Mouse (Mus musculus): Measurements from ENCODE around the gene Slc16a5. TPM values are rescaled to one million over a fixed set of nuclear protein-coding genes. Genes with fewer than 3 reads are reported as not detected.
"Not testable (repeated sequence)": the region's sequence is repeated elsewhere in the genome, so short reads cannot be mapped to it uniquely, and the experiment has no call there.

The Slc16a5 gene
- polyA plus RNA-seq, 1 experiment from 2014 or later = 0.34 TPM

GRCm38 (mm10) chr11:115473626-115474275, 11.5 kb downstream of the Slc16a5 start:
- Histone ChIP-seq H3K27ac (replicated peaks) (peak overlapping the region; percentile 91), H3K36me3 (replicated peaks) (no peaks in the 10 kb centered on the region), H3K4me3 (peak overlapping the region; percentile 37), H3K27me3 (replicated peaks; ENCODE audit: low read depth, poor library complexity, severe bottlenecking) (no peaks in the 10 kb centered on the region), H3K4me1 (peaks cover 55% of the 10 kb centered on the region), H3K9me3 (no peaks in the 10 kb centered on the region)
- WGBS = 13% methylated on average over 15 of the region's 15 CpGs
- DNase-seq (ENCODE audit: low spot score) = peak; percentile 93

GRCm38 (mm10) chr11:115475025-115475757, 12.9 kb downstream of the Slc16a5 start, which contains the start of gene Armc7:
Gene Armc7, plus strand, starts transcription at chr11:115475667.
- Histone ChIP-seq H3K36me3 (replicated peaks) (peaks cover 6% of the 10 kb centered on the region; the same call in 1 of the 2 replicates), H3K27ac (replicated peaks) (peak within 1 kb of the TSS; percentile 91), H3K4me3 (peak within 1 kb of the TSS; percentile 95), H3K9me3 (no peaks in the 10 kb centered on the region), H3K27me3 (replicated peaks; ENCODE audit: low read depth, poor library complexity, severe bottlenecking) (no peaks in the 10 kb centered on the region), H3K4me1 (peaks cover 55% of the 10 kb centered on the region)
- peak; percentile 96 for DNase-seq (ENCODE audit: low spot score)
- under 1% methylated on average over 26 of the region's 26 CpGs for WGBS

- Histone ChIP-seq H3K27ac (replicated peaks) (peak overlapping the region; percentile 91), H3K36me3 (replicated peaks) (peaks cover 9% of the 10 kb centered on the region; the same call in 1 of the 2 replicates), H3K4me1 (peaks cover 55% of the 10 kb centered on the region), H3K27me3 (replicated peaks; ENCODE audit: low read depth, poor library complexity, severe bottlenecking) (no peaks in the 10 kb centered on the region), H3K4me3 (peak overlapping the region; percentile 95), H3K9me3 (no peaks in the 10 kb centered on the region)
- 5% methylated on average over 28 of the region's 28 CpGs for WGBS
- DNase-seq (ENCODE audit: low spot score) = no peak
Observed at GRCm38 (mm10) chr11:115475758-115476237, 13.5 kb downstream of the Slc16a5 start.

GRCm38 (mm10) chr11:115476630-115477029, 14.4 kb downstream of the Slc16a5 start:
- not testable (repeated sequence) for H3K27me3 ChIP-seq (replicated peaks; ENCODE audit: low read depth, poor library complexity, severe bottlenecking); H3K36me3 ChIP-seq (replicated peaks); H3K9me3 ChIP-seq; DNase-seq (ENCODE audit: low spot score); H3K27ac ChIP-seq (replicated peaks)
- H3K4me1 ChIP-seq = peaks cover 55% of the 10 kb centered on the region
- H3K4me3 ChIP-seq = peak overlapping the region; percentile 95
- 85% methylated on average over 4 of the region's 4 CpGs for WGBS

GRCm38 (mm10) chr11:115477388-115477787, 15.1 kb downstream of the Slc16a5 start:
- not testable (repeated sequence) for H3K27ac ChIP-seq (replicated peaks); H3K9me3 ChIP-seq; DNase-seq (ENCODE audit: low spot score); H3K36me3 ChIP-seq (replicated peaks); H3K27me3 ChIP-seq (replicated peaks; ENCODE audit: low read depth, poor library complexity, severe bottlenecking)
- peaks cover 50% of the 10 kb centered on the region for H3K4me1 ChIP-seq
- WGBS = 87% methylated on average over 7 of the region's 7 CpGs
- H3K4me3 ChIP-seq = 0 out of 2 replicates have a peak overlapping the region, but pooled peaks have one; percentile 1

- 88% methylated on average over 9 of the region's 9 CpGs for WGBS
- H3K27ac ChIP-seq (replicated peaks) = no peak overlapping the region
- H3K9me3 ChIP-seq = no peaks in the 10 kb centered on the region
- peaks cover 9% of the 10 kb centered on the region; the same call in 1 of the 2 replicates for H3K36me3 ChIP-seq (replicated peaks)
- H3K27me3 ChIP-seq (replicated peaks; ENCODE audit: low read depth, poor library complexity, severe bottlenecking) = no peaks in the 10 kb centered on the region
- DNase-seq (ENCODE audit: low spot score) = no peak
- H3K4me3 ChIP-seq = no peak overlapping the region
- peaks cover 42% of the 10 kb centered on the region for H3K4me1 ChIP-seq
Observed at GRCm38 (mm10) chr11:115478296-115478938, 16.1 kb downstream of the Slc16a5 start.

GRCm38 (mm10) chr11:115481553-115482259, 19.4 kb downstream of the Slc16a5 start:
- 81% methylated on average over 6 of the region's 6 CpGs for WGBS
- no peak for DNase-seq (ENCODE audit: low spot score)
- H3K4me1 ChIP-seq = peaks cover 31% of the 10 kb centered on the region
- peaks cover 18% of the 10 kb centered on the region for H3K36me3 ChIP-seq (replicated peaks)
- no peak overlapping the region for H3K4me3 ChIP-seq
- no peak overlapping the region for H3K27ac ChIP-seq (replicated peaks)
- H3K9me3 ChIP-seq = no peaks in the 10 kb centered on the region
- no peaks in the 10 kb centered on the region for H3K27me3 ChIP-seq (replicated peaks; ENCODE audit: low read depth, poor library complexity, severe bottlenecking)

- WGBS = 74% methylated on average over 11 of the region's 11 CpGs
Observed at GRCm38 (mm10) chr11:115483278-115483677, 21.0 kb downstream of the Slc16a5 start.

GRCm38 (mm10) chr11:115483726-115484125, 21.5 kb downstream of the Slc16a5 start:
- Histone ChIP-seq H3K4me1 (peaks cover 24% of the 10 kb centered on the region), H3K27ac (replicated peaks) (no peak overlapping the region), H3K27me3 (replicated peaks; ENCODE audit: low read depth, poor library complexity, severe bottlenecking) (no peaks in the 10 kb centered on the region), H3K36me3 (replicated peaks) (peaks cover 21% of the 10 kb centered on the region), H3K9me3 (no peaks in the 10 kb centered on the region), H3K4me3 (no peak overlapping the region)
- 19% methylated on average over 6 of the region's 6 CpGs for WGBS
- DNase-seq (ENCODE audit: low spot score) = peak; percentile 78

More at GRCm38 (mm10) chr11:115483278-115483677, 21.0 kb downstream of the Slc16a5 start:
- no peak overlapping the region for H3K27ac ChIP-seq (replicated peaks)
- peaks cover 24% of the 10 kb centered on the region for H3K4me1 ChIP-seq
- H3K4me3 ChIP-seq = no peak overlapping the region
- H3K9me3 ChIP-seq = no peaks in the 10 kb centered on the region
- peaks cover 18% of the 10 kb centered on the region for H3K36me3 ChIP-seq (replicated peaks)
- H3K27me3 ChIP-seq (replicated peaks; ENCODE audit: low read depth, poor library complexity, severe bottlenecking) = no peaks in the 10 kb centered on the region
- DNase-seq (ENCODE audit: low spot score) = no peak

- WGBS = 44% methylated on average over 12 of the region's 12 CpGs
- peak; percentile 79 for DNase-seq (ENCODE audit: low spot score)
- H3K9me3 ChIP-seq = no peaks in the 10 kb centered on the region
- H3K36me3 ChIP-seq (replicated peaks) = peaks cover 30% of the 10 kb centered on the region
- H3K4me1 ChIP-seq = peaks cover 26% of the 10 kb centered on the region
- H3K27me3 ChIP-seq (replicated peaks; ENCODE audit: low read depth, poor library complexity, severe bottlenecking) = no peaks in the 10 kb centered on the region
- peak overlapping the region; percentile 17; the same call in 1 of the 2 replicates for H3K4me3 ChIP-seq
- H3K27ac ChIP-seq (replicated peaks) = peak overlapping the region; percentile 58
Observed at GRCm38 (mm10) chr11:115485155-115485554, 22.9 kb downstream of the Slc16a5 start.

GRCm38 (mm10) chr11:115488551-115489104, 26.4 kb downstream of the Slc16a5 start:
- Histone ChIP-seq H3K9me3 (no peaks in the 10 kb centered on the region), H3K4me3 (no peak overlapping the region), H3K36me3 (replicated peaks) (peaks cover 27% of the 10 kb centered on the region), H3K27me3 (replicated peaks; ENCODE audit: low read depth, poor library complexity, severe bottlenecking) (0 out of 2 replicates have a peak, but pooled peaks cover 5% of the 10 kb centered on the region), H3K4me1 (peaks cover 43% of the 10 kb centered on the region), H3K27ac (replicated peaks) (0 out of 2 replicates have a peak overlapping the region, but pooled peaks have one; percentile 19)
- no peak for DNase-seq (ENCODE audit: low spot score)
- WGBS = 85% methylated on average over 19 of the region's 19 CpGs

All from embryonic facial prominence, embryonic 10.5 days (tissue).